Mouse (Mus musculus) midbrain, embryonic 11.5 days (tissue): Measurements from ENCODE around the gene Nfkb1. TPM values are rescaled to one million over a fixed set of nuclear protein-coding genes. Genes with fewer than 3 reads are reported as not detected.

Experiments
- ATAC-seq: fragments of 200-750 bp; cut with Nextera tagmentation; 2 replicates; pipeline ENCODE4 v1.8.0; 2017; ENCODE audit warnings: moderate TSS enrichment, moderate library complexity; ENCODE audit not compliant: low FRiP score
- DNase-seq: peaks from one replicate; pipeline ENCODE4 v3.0.0; 2015; ENCODE audit warnings: low spot score; ENCODE audit errors: missing footprints
- H3K27ac ChIP-seq: fragments of 300-500 bp; sonication (generic); 2 replicates; pipeline ENCODE4 v1.5.1; 2014; ENCODE audit warnings: low read depth, low read length
- H3K27me3 ChIP-seq: fragments of 300-500 bp; sonication (generic); 2 replicates; pipeline ENCODE4 v1.6.1; 2014; ENCODE audit warnings: mild to moderate bottlenecking, low read length, moderate library complexity, mixed read lengths; ENCODE audit not compliant: control insufficient read depth, insufficient read depth
- H3K36me3 ChIP-seq: fragments of 300-500 bp; sonication (generic); 2 replicates; pipeline ENCODE4 v1.6.1; 2014; ENCODE audit warnings: mild to moderate bottlenecking, low read length, moderate library complexity, mixed read lengths; ENCODE audit not compliant: control insufficient read depth, insufficient read depth
- H3K4me1 ChIP-seq: fragments of 300-500 bp; sonication (generic); 2 replicates; pipeline ENCODE4 v1.6.1; 2014; ENCODE audit warnings: low read length; ENCODE audit not compliant: control insufficient read depth, insufficient read depth
- H3K4me2 ChIP-seq: fragments of 300-500 bp; sonication (generic); 2 replicates; pipeline ENCODE4 v1.6.1; 2014; ENCODE audit warnings: mild to moderate bottlenecking, moderate library complexity
- H3K4me3 ChIP-seq: fragments of 300-500 bp; sonication (generic); 2 replicates; pipeline ENCODE4 v1.5.1; 2014; ENCODE audit warnings: low read depth, low read length
- H3K9ac ChIP-seq: fragments of 300-500 bp; sonication (generic); 2 replicates; pipeline ENCODE4 v1.6.1; 2014; ENCODE audit warnings: low read length
- H3K9me3 ChIP-seq: fragments of 300-500 bp; sonication (generic); 2 replicates; pipeline ENCODE4 v1.6.1; 2016; ENCODE audit warnings: low read length; ENCODE audit not compliant: control insufficient read depth
- WGBS: fragments of 180-500 bp; shearing (Covaris S2); extraction: QIAGEN DNeasy Blood & Tissue Kit; methylation state at CpG from one replicate; pipeline ENCODE4 v1.1.7; 2014; 5-methylcytosine and 5-hydroxymethylcytosine counted together
- polyA plus RNA-seq: library from polyadenylated mRNA; unstranded; fragments of >200 nt; fragmentation: Nextera tagmentation; extraction: Ambion mirVana; gene quantifications from 2 replicates; pipeline ENCODE4 v1.2.1, GENCODE M21; 2014

Gene Nfkb1
- polyA plus RNA-seq, 1 experiment from 2014 or later = 10.8 TPM

DNA sequence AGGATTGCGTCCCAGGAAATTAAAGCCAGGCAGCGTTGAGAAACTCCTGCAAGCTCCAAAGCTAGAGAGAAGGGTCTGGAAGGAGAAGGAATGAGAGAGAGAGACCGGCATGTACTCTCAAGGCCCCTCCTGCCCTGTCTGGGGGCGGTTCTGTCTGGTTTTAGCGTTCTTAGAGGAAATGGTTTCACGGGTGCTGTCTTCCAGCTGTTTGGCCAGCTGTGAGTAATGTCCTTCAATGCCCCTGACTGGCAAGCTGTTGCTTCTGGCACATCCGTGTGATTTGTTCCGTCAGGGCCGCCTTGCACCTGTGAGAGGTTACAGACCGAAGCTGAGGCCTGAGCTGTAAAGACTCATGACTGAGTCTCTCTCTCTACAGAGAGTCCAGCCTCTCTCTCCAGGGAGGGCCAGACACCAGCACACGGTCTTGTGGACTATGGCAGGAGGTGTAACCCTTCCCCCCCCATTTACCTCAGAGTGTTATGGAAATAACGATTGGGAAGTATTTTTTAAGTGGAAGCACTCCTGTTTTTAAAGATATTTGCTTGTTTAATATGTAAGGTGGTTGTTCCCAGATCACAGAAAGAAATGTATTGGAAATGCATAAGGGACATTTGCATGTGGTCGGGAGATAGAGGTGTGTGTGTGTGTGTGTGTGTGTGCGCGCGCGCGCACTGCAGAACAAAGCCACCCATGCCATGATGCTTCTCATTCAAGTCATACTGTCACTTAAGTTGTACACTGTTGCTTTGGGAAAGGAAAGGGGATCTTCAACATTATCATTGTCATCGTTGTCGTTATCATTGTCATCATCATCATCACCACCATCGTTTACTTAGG, 110.7 kb downstream of the Nfkb1 start:
- no peaks in the 10 kb centered on the region for H3K36me3 ChIP-seq
- no peaks in the 10 kb centered on the region for H3K27me3 ChIP-seq
- ATAC-seq (no peak; the same call in 1 of the 2 replicates), DNase-seq (no peak)
- H3K27ac ChIP-seq = no peak overlapping the region
- WGBS = 84% methylated on average over 21 of the region's 21 CpGs
- H3K9me3 ChIP-seq = no peaks in the 10 kb centered on the region
- no peak overlapping the region for H3K9ac ChIP-seq
- H3K4me2 ChIP-seq = no peak overlapping the region
- H3K4me1 ChIP-seq = peaks cover 4% of the 10 kb centered on the region; the same call in 1 of the 2 replicates
- no peak overlapping the region for H3K4me3 ChIP-seq

DNA sequence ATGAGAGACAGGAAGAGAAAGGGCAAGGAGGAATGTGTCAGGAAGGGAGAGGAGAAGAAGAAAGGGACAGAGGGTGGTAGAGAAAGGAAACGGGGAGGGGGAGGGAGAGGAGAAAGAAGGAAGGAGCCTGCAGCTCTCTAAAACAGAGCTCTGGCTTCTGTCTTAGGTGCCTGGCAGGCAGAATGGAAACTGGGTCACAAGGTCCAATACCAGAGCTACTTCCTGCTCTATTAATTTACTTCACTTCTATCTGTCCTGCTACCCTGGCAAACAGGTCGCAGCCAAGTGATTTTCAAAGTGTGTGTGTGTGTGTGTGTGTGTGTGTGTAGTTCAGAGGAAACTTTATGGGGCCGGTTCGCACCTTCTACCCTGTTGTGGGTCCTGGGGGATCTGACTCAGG, 112.2 kb downstream of the Nfkb1 start:
- H3K27me3 ChIP-seq = no peaks in the 10 kb centered on the region
- H3K4me3 ChIP-seq = no peak overlapping the region
- no peak overlapping the region for H3K9ac ChIP-seq
- DNase-seq (no peak), ATAC-seq (no peak)
- H3K4me1 ChIP-seq = peaks cover 4% of the 10 kb centered on the region; the same call in 1 of the 2 replicates
- no peaks in the 10 kb centered on the region for H3K36me3 ChIP-seq
- no peaks in the 10 kb centered on the region for H3K9me3 ChIP-seq
- 68% methylated on average over 4 of the region's 4 CpGs for WGBS
- no peak overlapping the region for H3K4me2 ChIP-seq
- no peak overlapping the region for H3K27ac ChIP-seq

DNA sequence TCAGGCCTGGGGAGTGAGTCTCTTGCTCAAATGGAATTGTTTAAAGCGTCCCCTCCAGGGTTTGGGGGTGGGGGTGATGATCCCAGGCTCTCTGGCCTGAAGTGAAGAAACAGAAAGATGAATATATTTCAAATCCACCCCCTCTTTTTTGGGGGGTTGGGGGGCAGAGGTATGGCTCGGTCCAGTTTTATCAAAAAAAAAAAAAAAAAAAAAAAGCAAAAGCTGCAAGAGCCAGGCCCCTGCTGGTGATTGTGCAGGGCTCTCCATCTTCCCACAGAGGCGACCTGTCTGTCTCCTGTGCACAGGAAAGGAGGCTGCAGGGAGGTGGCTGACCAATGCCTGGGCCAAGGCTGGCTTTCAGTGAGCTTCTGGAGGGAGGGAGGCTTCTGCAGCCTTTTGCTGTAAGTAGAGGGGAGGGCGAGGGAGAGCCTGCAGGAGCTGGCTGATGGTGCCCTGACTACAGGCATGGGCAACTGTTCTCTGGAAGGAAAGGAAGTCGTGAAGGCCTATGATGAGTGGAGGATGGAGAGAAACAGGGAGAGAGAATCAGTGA, 112.7 kb downstream of the Nfkb1 start:
- Histone ChIP-seq H3K9me3 (no peaks in the 10 kb centered on the region), H3K4me1 (peaks cover 4% of the 10 kb centered on the region; the same call in 1 of the 2 replicates), H3K9ac (no peak overlapping the region), H3K27me3 (no peaks in the 10 kb centered on the region), H3K27ac (no peak overlapping the region), H3K36me3 (no peaks in the 10 kb centered on the region), H3K4me2 (no peak overlapping the region), H3K4me3 (no peak overlapping the region)
- no peak for ATAC-seq
- WGBS = 55% methylated on average over 5 of the region's 5 CpGs
- DNase-seq = no peak

DNA sequence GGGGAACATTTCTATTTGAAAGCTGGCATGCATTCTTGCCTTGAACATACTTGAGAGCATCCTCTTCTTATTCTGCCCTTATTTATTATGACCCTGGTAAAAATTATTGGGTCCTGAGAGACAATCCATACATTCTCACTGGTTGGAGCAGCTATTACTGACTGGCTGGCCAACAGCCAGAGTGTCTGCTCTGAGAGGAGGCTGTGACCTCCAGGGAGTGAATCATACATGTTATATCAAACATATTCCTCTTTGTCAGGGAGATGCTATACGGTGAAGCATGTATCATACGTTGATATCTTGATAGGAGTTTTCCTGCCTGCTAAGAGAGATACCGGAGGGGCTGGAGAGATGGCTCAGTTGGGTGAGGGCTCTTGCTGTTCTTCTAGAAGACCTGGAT, 116.2 kb downstream of the Nfkb1 start:
- no peaks in the 10 kb centered on the region for H3K36me3 ChIP-seq
- no peak overlapping the region for H3K27ac ChIP-seq
- no peaks in the 10 kb centered on the region for H3K27me3 ChIP-seq
- WGBS = 92% methylated on average over 3 of the region's 3 CpGs
- DNase-seq (no peak), ATAC-seq (no peak)
- no peak overlapping the region for H3K9ac ChIP-seq
- H3K4me3 ChIP-seq = no peak overlapping the region
- H3K9me3 ChIP-seq = no peaks in the 10 kb centered on the region
- H3K4me1 ChIP-seq = no peaks in the 10 kb centered on the region
- H3K4me2 ChIP-seq = no peak overlapping the region

DNA sequence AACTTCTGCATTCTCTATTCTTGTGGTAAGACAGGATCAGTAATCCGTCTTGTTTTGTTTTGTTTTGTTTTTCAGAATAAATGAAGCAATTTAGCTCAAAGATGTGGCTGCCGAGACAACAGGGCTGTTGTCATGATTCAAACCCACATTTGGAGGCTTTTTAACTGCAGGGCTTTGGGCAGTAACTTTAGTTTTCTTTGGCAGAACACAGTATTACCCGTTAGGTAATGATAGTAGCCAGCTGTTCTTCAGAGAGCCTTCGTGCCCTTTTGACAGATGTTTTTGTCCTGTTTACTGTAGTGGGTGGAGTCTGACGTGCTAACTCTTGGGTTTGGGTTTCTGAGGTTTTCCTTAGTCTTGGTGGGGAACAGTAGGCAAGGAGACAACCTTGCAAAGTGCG, 118.3 kb downstream of the Nfkb1 start:
- Histone ChIP-seq H3K27ac (no peak overlapping the region), H3K9me3 (no peaks in the 10 kb centered on the region), H3K4me3 (no peak overlapping the region), H3K36me3 (no peaks in the 10 kb centered on the region), H3K27me3 (no peaks in the 10 kb centered on the region), H3K4me1 (no peaks in the 10 kb centered on the region), H3K9ac (no peak overlapping the region), H3K4me2 (no peak overlapping the region)
- 85% methylated on average over 6 of the region's 6 CpGs for WGBS
- ATAC-seq (no peak), DNase-seq (no peak)

DNA sequence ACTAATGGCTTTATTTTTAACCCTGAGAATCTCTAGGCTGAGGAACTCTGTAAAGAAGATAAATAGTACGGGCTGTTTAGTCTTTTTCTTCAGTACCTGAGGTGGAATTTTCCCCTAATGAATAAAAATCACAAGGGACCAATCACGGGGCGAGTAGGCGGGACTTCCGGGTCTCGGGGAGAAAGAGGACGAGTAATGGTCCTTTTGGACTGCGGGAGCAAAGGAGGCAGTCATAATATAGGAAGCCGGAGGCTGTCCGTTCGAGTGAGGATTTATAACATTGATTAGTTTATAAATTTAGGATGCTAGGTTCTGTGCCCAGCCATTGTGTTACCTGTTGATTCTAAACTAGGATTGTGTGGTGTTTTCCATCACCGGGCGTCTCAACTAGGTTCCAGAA, 119.8 kb downstream of the Nfkb1 start:
- Histone ChIP-seq H3K4me2 (peak overlapping the region; percentile 10; the same call in 1 of the 2 replicates), H3K4me1 (no peaks in the 10 kb centered on the region), H3K27ac (no peak overlapping the region), H3K36me3 (no peaks in the 10 kb centered on the region), H3K9ac (no peak overlapping the region), H3K9me3 (no peaks in the 10 kb centered on the region), H3K4me3 (no peak overlapping the region; the same call in 1 of the 2 replicates), H3K27me3 (no peaks in the 10 kb centered on the region)
- 79% methylated on average over 13 of the region's 13 CpGs for WGBS
- DNase-seq (no peak), ATAC-seq (no peak)

DNA sequence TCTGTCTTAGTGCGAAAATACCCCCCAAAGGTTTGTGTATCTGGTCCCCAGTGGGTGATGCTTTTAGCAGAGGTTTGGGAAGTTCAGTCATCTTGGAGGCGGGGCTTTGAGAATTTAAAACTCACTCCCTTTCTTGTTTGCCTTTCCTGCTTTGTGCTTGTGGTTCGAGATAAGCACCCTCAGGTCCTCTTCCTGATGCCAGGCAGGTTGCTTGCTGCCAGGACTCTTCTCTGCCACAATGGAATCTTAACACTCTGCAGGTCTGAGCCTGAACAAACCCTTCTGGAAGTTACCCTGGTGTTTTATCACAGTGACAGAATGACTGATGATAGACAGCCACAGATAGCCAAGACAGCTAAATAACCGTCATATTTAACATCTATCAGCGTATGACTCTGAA, 122.7 kb downstream of the Nfkb1 start:
- no peak overlapping the region for H3K27ac ChIP-seq
- DNase-seq (no peak), ATAC-seq (no peak)
- no peaks in the 10 kb centered on the region for H3K27me3 ChIP-seq
- H3K9ac ChIP-seq = no peak overlapping the region
- 76% methylated on average over 5 of the region's 5 CpGs for WGBS
- no peaks in the 10 kb centered on the region for H3K4me1 ChIP-seq
- no peak overlapping the region for H3K4me2 ChIP-seq
- no peak overlapping the region for H3K4me3 ChIP-seq
- H3K36me3 ChIP-seq = no peaks in the 10 kb centered on the region
- H3K9me3 ChIP-seq = no peaks in the 10 kb centered on the region

DNA sequence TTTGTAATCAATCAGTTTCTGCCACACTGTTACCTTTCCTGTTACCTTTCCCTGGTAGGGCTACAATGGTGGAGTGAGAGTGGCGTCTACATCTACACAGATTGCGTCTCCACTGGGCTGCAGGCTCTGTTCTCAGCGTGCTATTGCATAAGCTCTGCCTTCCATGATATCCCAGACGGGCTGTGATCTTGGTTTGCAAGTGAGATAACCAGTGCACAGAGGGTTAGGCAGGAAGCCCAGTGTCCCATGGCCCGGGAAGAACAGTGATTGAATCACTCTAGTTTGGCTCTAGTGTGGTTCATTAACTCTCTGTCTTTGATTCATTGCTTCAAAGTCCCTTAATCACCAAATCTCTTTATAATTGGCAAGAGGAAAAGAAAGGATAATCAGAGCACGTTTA, 123.5 kb downstream of the Nfkb1 start:
- Histone ChIP-seq H3K4me3 (no peak overlapping the region), H3K27me3 (no peaks in the 10 kb centered on the region), H3K36me3 (no peaks in the 10 kb centered on the region), H3K9ac (no peak overlapping the region), H3K4me1 (no peaks in the 10 kb centered on the region), H3K27ac (no peak overlapping the region), H3K9me3 (no peaks in the 10 kb centered on the region), H3K4me2 (no peak overlapping the region)
- 80% methylated on average over 6 of the region's 6 CpGs for WGBS
- ATAC-seq (no peak), DNase-seq (no peak)

DNA sequence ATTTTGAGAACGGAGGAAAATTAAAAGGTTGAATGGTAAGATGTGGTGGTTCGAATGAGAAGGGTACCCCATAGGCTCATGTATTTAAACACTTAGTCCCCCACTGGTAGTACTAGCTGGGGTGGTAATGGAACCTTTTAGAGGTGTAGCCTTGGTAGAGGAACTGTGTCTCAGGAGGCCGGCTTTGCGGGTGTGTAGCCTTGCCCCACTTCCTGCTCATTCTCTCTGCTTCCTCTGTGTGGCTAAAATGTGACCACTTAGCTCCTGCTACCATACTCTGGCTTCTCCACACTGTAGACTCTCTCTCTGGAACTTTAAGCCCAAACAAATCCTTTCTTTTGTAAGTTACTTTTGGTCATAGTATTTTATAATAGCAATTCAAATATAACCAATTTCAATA, 126.0 kb downstream of the Nfkb1 start:
- H3K4me3 ChIP-seq = no peak overlapping the region
- DNase-seq (no peak), ATAC-seq (no peak)
- 88% methylated on average over 4 of the region's 4 CpGs for WGBS
- no peaks in the 10 kb centered on the region for H3K36me3 ChIP-seq
- no peak overlapping the region for H3K4me2 ChIP-seq
- H3K27ac ChIP-seq = no peak overlapping the region
- H3K9me3 ChIP-seq = no peaks in the 10 kb centered on the region
- H3K9ac ChIP-seq = no peak overlapping the region
- H3K4me1 ChIP-seq = no peaks in the 10 kb centered on the region
- H3K27me3 ChIP-seq = no peaks in the 10 kb centered on the region
